Mouse (Mus musculus) mouse trophoblast stem cell (cell line): ENCODE data around the gene Gm21788.
"Not testable (repeated sequence)": the region's sequence is repeated elsewhere in the genome, so short reads cannot be mapped to it uniquely, and the experiment has no call there.

ENCODE experiments used
- in situ Hi-C, 2 experiments: fragments of 300-500 bp; cut with MseI, MboI; formaldehyde crosslinking; loops; 2 replicates in 1 of 2; 3 replicates in 1 of 2; pipeline ENCODE4 v1.15.1; 2025

Gm21788 gene

GRCm38 (mm10) chrY:7404710-7405109 lies at the start of gene Gm21788:
Gm21788 (plus strand) TSS chrY:7405010.
- in situ Hi-C loops = not testable (repeated sequence)
